Mouse (Mus musculus): ENCODE measurements around the gene Dmd. TPM values are rescaled to one million over a fixed set of nuclear protein-coding genes. Genes with fewer than 3 reads are reported as not detected.

Gene Dmd
- polyA plus RNA-seq (2012; rRNA removed): 8.7 and 16.1 TPM in 2 replicates

DNA sequence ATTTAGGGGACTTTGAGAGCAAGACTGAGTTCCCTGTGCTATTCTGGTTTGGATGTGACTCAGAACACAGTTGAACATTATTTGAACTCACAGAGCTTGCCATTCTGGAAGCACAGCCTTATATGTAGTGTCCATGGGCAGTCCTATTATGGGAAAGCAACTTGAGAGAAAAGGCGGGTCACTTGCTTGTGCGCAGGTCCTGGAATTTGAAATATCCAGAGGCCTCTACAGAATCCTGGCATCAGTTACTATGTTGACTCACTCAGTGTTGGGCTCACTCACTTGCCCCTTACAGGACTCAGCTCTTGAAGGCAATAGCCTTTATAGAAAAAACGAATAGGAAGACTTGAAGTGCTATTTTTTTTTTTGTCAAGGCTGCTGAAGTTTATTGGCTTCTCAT, at the start of gene Dmd:
TSS of gene Dmd (plus strand) at position 241 of the 400 bp plus-strand sequence.

DNA sequence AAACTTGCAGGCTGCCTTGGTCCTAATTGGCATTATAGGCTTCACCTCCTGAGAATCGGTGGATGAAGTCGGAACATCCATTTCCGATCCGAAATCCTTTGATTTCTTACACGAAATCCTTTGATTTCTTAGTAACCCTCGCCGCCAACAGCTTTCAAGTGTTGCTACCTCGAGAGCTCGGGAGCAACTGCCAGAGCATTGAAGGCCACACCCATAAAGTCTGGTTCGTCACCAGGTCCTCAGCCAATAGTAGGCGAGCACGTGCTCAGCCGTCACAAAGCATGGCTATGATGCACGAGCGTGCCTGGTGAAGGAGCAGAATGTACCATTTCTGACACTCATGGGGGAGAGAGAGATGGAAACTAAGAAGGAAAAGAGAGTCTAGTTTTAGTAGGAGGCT, 538.9 kb downstream of the Dmd start, which contains the start of gene Tsga8:
TSS of gene Tsga8 (minus strand) at position 327 of the 400 bp plus-strand sequence.

DNA sequence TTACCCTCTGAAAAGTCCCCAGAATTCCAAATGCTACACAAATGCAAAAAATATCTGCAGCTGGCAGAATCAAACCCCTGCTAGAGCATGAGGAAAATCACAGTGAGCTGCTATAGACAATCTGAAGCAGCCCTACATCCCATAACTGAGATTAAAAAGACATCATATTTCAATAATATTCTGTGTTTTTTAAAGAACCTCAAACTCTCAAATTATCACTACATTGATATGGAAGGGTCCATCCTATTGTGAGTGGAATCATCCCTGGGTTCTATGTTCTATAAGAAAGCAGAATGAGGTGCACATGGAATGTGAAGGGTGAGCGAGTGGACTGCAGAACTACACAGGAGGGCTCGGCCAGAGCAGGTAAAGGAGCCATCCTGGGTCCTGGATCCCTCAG, 2300.7 kb downstream of the Dmd start, which contains the start of gene Fthl17a:
TSS of gene Fthl17a (plus strand) at position 301 of the 400 bp plus-strand sequence.

